Mouse (Mus musculus) stomach, postnatal 0 days (tissue): ENCODE measurements around the gene Hip1r.

ENCODE experiments used
- CTCF ChIP-seq: IDR thresholded peaks from 2 replicates; pipeline ENCODE4 v1.5.1; 2016; ENCODE audit warnings: antibody characterized with exemption, low read depth, mild to moderate bottlenecking, moderate library complexity
- EP300 ChIP-seq: optimal IDR thresholded peaks from 2 replicates; pipeline ENCODE3; 2016; ENCODE audit warnings: antibody characterized with exemption

GRCm38 (mm10) chr5:124002876-124003275 lies 29.4 kb downstream of the Hip1r start:
- TF ChIP-seq CTCF = no peak
- TF ChIP-seq EP300 = no peak
